Mouse (Mus musculus): ENCODE results near the gene Plcl1. TPM values are rescaled to one million over a fixed set of nuclear protein-coding genes. Genes with fewer than 3 reads are reported as not detected.

Gene Plcl1
- polyA plus RNA-seq (2012; rRNA removed), result 4.2 and 5.5 TPM in 2 replicates

DNA sequence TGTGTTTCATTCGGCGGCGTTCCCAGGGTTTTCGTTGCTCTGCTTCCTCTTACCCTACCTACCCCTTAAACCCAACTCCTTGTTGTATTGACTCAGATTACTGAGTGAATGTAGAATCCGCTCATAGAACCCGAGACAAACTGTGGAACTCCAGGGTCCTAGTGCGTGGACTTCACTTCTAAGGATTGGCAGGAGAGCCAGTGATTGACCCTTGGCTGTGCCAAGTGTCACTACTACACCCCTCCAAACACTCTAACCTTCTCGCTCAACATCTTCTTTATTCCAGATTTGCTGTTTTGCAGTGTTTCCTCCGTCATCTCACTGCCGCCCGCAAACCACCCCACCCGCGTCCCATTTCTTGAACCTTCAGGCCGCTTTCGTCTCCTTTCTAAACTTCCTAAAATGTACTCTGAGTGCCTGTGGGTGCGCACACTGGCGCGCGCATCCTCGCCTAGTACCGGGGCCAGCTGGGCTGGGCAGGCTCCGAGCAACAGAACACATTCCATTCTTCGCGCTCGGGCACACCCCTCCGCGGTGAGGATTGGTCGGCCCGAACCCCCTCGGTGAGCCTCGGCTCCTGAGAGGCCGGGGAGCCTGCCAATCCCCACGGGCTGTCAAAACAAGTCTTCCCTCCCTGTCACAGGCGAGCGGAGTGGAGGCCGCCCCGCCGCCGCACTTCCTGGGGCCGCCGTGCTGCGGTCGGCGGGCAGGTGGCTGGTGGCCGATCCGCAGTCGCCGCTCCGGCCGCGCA, at the start of gene Plcl1:
Gene Plcl1 (plus strand): TSS at position 650 of the 751 bp plus-strand sequence.
- TF ChIP-seq CTCF (IDR thresholded peaks at IDR 0.05; ENCODE audit: borderline replicate concordance, extremely low read depth, insufficient read depth, insufficient read length) (no peak), POLR2A (IDR thresholded peaks at IDR 0.05; ENCODE audit: borderline replicate concordance, extremely low read depth, insufficient read depth, insufficient read length, poor library complexity, severe bottlenecking) (peak; percentile 88)
- DNase-seq (ENCODE audit: low read depth), result peak; percentile 99

DNA sequence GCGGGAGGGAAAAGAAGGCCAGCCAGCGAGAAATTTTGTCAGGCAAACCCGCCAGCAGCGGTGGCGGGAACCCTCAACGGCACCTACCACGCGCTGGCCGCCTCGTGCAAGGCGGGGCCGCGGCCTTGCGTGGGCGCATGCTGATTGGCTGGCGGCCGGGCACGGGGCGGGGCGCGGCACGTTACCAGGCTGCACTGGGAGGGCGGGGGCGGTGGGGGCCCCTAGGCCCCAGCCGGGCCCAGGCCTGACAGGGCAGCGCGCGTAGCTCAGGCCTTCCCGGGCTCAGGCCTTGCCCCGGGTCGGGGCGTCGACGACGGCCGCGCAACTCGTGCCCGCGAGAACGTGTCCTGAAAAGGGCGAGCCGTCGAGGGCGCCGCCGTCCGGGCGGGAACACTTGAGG, 43.1 kb upstream of the Plcl1 start:
- DNase-seq (ENCODE audit: low read depth), result no peak
- TF ChIP-seq CTCF (IDR thresholded peaks at IDR 0.05; ENCODE audit: borderline replicate concordance, extremely low read depth, insufficient read depth, insufficient read length), result no peak
- no peak for TF ChIP-seq POLR2A (IDR thresholded peaks at IDR 0.05; ENCODE audit: borderline replicate concordance, extremely low read depth, insufficient read depth, insufficient read length, poor library complexity, severe bottlenecking)

DNA sequence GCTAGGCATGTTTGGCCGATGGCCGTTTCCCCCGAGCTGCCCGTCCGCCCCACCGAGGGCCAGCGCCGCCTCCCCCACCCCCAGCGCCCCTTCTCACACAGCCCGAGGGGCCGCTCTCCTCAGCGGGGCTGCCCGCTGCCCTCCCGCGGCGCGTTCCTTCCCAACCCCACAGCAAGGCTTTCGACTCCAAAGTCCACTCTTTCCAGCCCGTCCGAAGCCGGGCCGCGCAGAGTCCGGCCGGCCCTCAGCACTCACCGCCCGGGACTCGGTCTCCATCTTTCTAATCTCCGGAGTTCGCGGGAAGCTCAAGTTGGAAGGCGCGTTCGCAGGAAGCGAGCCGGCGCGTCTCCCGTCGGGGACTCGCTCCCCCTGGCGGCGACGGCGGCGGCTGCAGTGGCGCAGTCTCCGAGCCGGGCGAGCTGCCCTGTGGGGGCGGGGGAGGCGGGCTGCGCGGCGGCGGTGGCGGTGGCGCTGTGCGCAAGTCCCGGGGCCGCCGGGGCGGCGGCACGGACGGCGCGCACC, 42.6 kb upstream of the Plcl1 start, which contains the start of gene Boll:
Gene Boll (minus strand): TSS at position 426 of the 522 bp plus-strand sequence.
- TF ChIP-seq POLR2A (IDR thresholded peaks at IDR 0.05; ENCODE audit: borderline replicate concordance, extremely low read depth, insufficient read depth, insufficient read length, poor library complexity, severe bottlenecking), result no peak
- peak; percentile 68 for TF ChIP-seq CTCF (IDR thresholded peaks at IDR 0.05; ENCODE audit: borderline replicate concordance, extremely low read depth, insufficient read depth, insufficient read length)

DNA sequence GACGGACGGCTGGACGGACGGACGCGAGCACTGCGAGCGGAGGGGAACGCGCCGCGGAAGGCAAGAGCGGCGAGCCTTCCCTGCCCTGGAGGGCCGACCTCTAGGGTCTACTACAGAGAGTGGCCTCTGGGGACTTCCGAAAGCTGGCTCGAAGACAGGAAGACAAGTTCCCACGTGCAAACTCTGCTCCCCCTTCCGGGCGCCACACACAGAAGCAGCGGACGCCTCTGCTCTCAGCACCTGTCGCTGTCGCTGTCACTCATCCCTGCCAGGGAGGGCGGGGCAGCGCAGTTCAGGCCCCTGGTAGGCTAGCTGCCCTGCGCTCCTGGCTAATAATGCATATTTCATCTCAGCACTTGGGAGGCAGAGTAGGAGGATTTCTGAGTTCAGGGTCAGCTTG, 42.1 kb upstream of the Plcl1 start:
- TF ChIP-seq CTCF (IDR thresholded peaks at IDR 0.05; ENCODE audit: borderline replicate concordance, extremely low read depth, insufficient read depth, insufficient read length) (no peak), POLR2A (IDR thresholded peaks at IDR 0.05; ENCODE audit: borderline replicate concordance, extremely low read depth, insufficient read depth, insufficient read length, poor library complexity, severe bottlenecking) (no peak)
- DNase-seq (ENCODE audit: low read depth), result peak; percentile 74

More for the DNA sequence above, 42.6 kb upstream of the Plcl1 start, which contains the start of gene Boll:
- DNase-seq (ENCODE audit: low read depth), result peak; percentile 78

DNA sequence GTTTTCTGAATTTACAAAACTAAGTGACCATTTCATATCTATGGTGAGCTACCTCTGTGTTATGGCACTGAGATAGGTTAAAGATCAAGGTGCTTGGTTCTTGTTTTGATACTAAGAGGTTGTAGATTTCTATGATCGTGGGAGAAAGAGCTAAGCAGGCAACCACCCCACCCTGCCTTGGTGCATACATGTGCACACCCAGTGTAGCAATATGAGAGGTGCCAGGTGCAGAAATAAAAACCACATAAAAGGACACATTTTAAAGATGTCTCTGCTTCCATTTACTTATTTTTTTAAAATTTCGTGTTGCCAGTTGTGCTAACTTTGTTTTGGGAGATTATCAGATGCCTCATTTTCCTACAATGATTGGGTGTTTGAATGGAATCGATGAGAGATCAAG, 33.1 kb upstream of the Plcl1 start:
- DNase-seq (ENCODE audit: low read depth), result no peak
- TF ChIP-seq CTCF (IDR thresholded peaks at IDR 0.05; ENCODE audit: borderline replicate concordance, extremely low read depth, insufficient read depth, insufficient read length) (no peak), POLR2A (IDR thresholded peaks at IDR 0.05; ENCODE audit: borderline replicate concordance, extremely low read depth, insufficient read depth, insufficient read length, poor library complexity, severe bottlenecking) (no peak)

DNA sequence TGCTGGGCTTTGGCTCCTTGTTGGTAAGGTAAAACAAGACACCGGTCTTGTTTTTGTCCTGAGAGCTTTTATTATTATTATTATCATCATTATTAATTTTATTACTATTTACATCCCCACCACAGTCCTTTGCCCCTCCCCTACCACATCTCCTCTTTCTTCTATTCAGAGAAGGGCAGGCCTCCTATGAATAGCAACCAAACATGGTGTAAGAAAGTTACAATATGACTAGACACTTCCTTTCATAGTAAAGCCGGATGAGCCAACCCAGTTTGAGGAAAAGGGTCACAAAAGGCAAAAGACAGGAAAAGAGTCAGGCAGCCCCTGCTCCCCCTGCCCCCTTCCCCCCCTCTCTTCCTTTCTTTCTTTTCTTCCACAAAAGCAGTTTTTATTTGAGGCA, 25.2 kb upstream of the Plcl1 start:
- TF ChIP-seq CTCF (IDR thresholded peaks at IDR 0.05; ENCODE audit: borderline replicate concordance, extremely low read depth, insufficient read depth, insufficient read length) (no peak), POLR2A (IDR thresholded peaks at IDR 0.05; ENCODE audit: borderline replicate concordance, extremely low read depth, insufficient read depth, insufficient read length, poor library complexity, severe bottlenecking) (no peak)
- no peak for DNase-seq (ENCODE audit: low read depth)

DNA sequence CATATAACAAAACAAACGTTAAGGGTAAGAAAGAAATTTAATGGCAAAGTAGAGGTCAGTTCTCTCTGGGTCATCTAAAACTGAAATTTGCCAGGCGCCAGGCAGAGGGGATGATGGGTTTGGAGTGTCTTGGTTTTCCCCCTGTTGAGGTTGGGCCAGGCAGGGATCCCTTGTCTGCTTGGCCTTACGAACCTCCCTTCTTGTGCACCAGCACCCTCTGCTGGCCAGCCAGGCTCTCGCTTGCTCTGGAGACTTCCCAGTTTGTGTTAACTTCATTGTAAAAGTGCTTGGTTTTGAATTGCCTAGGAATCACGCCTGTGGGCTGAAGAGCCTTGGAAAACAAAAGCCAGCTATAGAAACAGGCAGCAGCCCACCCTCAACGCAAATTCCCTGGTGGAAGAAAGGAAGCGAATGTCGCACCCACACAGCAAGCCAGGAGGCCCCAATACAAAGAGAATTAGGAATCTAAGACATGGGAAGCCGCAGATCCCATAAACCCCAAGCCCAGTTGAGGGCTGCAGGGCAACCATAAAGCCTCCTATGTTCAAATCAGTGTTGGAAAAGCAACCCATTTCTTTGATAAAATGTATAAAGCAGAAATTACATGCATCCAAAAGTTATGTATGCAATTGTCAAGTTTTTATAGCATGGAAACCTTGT, 22.5 kb upstream of the Plcl1 start:
- peak; percentile 93 for DNase-seq (ENCODE audit: low read depth)

DNA sequence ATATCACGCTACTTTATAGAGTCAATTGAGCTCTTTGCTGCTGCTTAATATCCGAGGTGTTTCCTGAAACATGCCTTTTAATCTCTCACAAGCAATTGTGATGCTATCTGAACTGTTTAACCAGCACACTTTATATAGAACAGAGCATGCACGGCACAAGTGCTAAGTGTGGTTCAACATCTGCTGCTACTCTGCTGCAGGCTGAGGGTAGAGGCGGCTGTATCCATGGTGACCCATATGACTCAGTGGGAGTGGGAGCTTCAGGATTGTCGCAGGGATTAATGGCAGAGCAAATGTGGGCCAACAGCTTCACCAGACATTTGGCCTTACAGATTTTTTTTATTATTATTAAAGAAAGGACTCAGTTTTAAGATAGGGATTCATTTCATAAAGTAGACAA, 5.8 kb upstream of the Plcl1 start:
- DNase-seq (ENCODE audit: low read depth), result peak; percentile 68
- TF ChIP-seq POLR2A (IDR thresholded peaks at IDR 0.05; ENCODE audit: borderline replicate concordance, extremely low read depth, insufficient read depth, insufficient read length, poor library complexity, severe bottlenecking) (no peak), CTCF (IDR thresholded peaks at IDR 0.05; ENCODE audit: borderline replicate concordance, extremely low read depth, insufficient read depth, insufficient read length) (no peak)

More for the DNA sequence above, 22.5 kb upstream of the Plcl1 start:
- TF ChIP-seq CTCF (IDR thresholded peaks at IDR 0.05; ENCODE audit: borderline replicate concordance, extremely low read depth, insufficient read depth, insufficient read length) (peak; percentile 97), POLR2A (IDR thresholded peaks at IDR 0.05; ENCODE audit: borderline replicate concordance, extremely low read depth, insufficient read depth, insufficient read length, poor library complexity, severe bottlenecking) (no peak)

DNA sequence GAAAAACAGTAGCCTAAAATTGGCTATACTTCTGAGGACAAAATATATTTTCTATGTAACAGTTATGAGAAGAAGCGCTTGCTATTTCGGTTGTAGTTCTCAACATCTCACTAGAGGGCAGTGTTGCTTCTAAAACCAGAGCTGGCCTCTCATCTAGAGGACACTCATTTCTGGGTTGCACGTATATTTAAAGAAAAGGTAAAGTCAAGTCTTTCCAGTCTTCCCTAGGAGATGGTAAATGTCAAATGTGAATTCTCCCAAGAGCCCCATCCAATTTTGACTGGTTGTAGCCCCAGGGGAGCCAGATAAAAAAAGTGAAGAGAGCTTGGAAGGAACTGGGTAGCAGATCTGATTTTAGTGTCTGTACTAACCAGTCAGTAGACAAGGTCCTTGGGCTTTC, 1.3 kb upstream of the Plcl1 start:
- peak; percentile 92 for DNase-seq (ENCODE audit: low read depth)
- TF ChIP-seq CTCF (IDR thresholded peaks at IDR 0.05; ENCODE audit: borderline replicate concordance, extremely low read depth, insufficient read depth, insufficient read length) (peak; percentile 71; the same call in 1 of the 2 replicates), POLR2A (IDR thresholded peaks at IDR 0.05; ENCODE audit: borderline replicate concordance, extremely low read depth, insufficient read depth, insufficient read length, poor library complexity, severe bottlenecking) (no peak)

DNA sequence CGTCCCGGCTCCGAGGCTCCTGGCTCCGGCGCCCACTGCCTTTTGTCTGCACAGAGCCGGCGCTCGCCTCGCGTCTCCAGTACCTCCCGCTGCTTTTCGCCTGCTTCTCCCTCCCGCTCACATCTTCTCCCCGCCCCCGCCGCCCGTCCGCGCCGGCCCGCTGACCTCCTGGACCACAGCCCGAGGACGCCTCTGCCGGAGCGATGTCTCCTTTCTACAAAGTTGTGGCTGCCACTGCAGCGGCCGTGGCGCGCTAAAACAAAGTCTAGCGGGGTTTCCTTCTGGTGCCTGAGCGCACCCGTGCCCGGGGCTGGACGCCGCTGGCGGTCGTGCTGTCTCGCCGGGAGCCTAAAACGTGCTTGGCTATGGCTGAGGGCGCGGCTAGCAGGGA, 297 bp downstream of the Plcl1 start:
- DNase-seq (ENCODE audit: low read depth), result no peak
- TF ChIP-seq POLR2A (IDR thresholded peaks at IDR 0.05; ENCODE audit: borderline replicate concordance, extremely low read depth, insufficient read depth, insufficient read length, poor library complexity, severe bottlenecking), result no peak
- TF ChIP-seq CTCF (IDR thresholded peaks at IDR 0.05; ENCODE audit: borderline replicate concordance, extremely low read depth, insufficient read depth, insufficient read length), result no peak

Measured in brain, embryonic 14.5 days (tissue).